Mouse (Mus musculus) midbrain, embryonic 12.5 days (tissue): ENCODE measurements around the gene Cnot2. TPM values are rescaled to one million over a fixed set of nuclear protein-coding genes. Genes with fewer than 3 reads are reported as not detected.
A peak's percentile ranks its signal among the peaks of the same experiment; 100 is the strongest.

Experiments
- ATAC-seq: fragments of 200-750 bp; cut with Nextera tagmentation; 2 replicates; pipeline ENCODE4 v1.8.0; 2017; ENCODE audit warnings: low read depth, moderate TSS enrichment, moderate library complexity; ENCODE audit not compliant: low FRiP score
- H3K27ac ChIP-seq: fragments of 300-500 bp; sonication (generic); replicated peaks from 2 replicates; pipeline ENCODE4 v1.5.1; 2016; ENCODE audit warnings: mild to moderate bottlenecking
- H3K27me3 ChIP-seq: fragments of 300-500 bp; sonication (generic); 2 replicates; pipeline ENCODE4 v1.6.1; 2016; ENCODE audit warnings: mild to moderate bottlenecking
- H3K36me3 ChIP-seq: fragments of 300-500 bp; sonication (generic); 2 replicates; pipeline ENCODE4 v1.6.1; 2016
- H3K4me1 ChIP-seq: fragments of 300-500 bp; sonication (generic); 2 replicates; pipeline ENCODE4 v1.6.1; 2016
- H3K4me2 ChIP-seq: fragments of 300-500 bp; sonication (generic); replicated peaks from 2 replicates; pipeline ENCODE4 v1.6.1; 2016; ENCODE audit warnings: mild to moderate bottlenecking, moderate library complexity
- H3K4me3 ChIP-seq: fragments of 300-500 bp; sonication (generic); 2 replicates; pipeline ENCODE4 v1.5.1; 2016; ENCODE audit warnings: mild to moderate bottlenecking
- H3K9ac ChIP-seq: fragments of 300-500 bp; sonication (generic); replicated peaks from 2 replicates; pipeline ENCODE4 v1.6.1; 2016; ENCODE audit warnings: mild to moderate bottlenecking, moderate library complexity
- H3K9me3 ChIP-seq: fragments of 300-500 bp; sonication (generic); 2 replicates; pipeline ENCODE4 v1.6.1; 2016; ENCODE audit warnings: mild to moderate bottlenecking
- WGBS: fragments of 180-500 bp; shearing (Covaris S2); methylation state at CpG from one replicate; pipeline ENCODE4 v1.1.7; 2016; 5-methylcytosine and 5-hydroxymethylcytosine counted together
- polyA plus RNA-seq: library from polyadenylated mRNA; unstranded; fragments of >200 nt; fragmentation: Nextera tagmentation; extraction: Ambion mirVana; gene quantifications from 2 replicates; pipeline ENCODE4 v1.2.1, GENCODE M21; 2016

Cnot2 gene
- polyA plus RNA-seq, 1 experiment from 2014 or later: 123 TPM

- Histone ChIP-seq H3K9ac (no peak overlapping the region), H3K27ac (no peak overlapping the region), H3K9me3 (no peaks in the 10 kb centered on the region), H3K4me2 (no peak overlapping the region), H3K4me3 (no peak overlapping the region), H3K27me3 (no peaks in the 10 kb centered on the region), H3K4me1 (peaks cover 12% of the 10 kb centered on the region; the same call in 1 of the 2 replicates), H3K36me3 (no peaks in the 10 kb centered on the region)
- WGBS: 59% methylated on average over 7 of the region's 7 CpGs
- no peak for ATAC-seq
Measured at GRCm38 (mm10) chr10:116513254-116513635, 68.1 kb downstream of the Cnot2 start.

DNA sequence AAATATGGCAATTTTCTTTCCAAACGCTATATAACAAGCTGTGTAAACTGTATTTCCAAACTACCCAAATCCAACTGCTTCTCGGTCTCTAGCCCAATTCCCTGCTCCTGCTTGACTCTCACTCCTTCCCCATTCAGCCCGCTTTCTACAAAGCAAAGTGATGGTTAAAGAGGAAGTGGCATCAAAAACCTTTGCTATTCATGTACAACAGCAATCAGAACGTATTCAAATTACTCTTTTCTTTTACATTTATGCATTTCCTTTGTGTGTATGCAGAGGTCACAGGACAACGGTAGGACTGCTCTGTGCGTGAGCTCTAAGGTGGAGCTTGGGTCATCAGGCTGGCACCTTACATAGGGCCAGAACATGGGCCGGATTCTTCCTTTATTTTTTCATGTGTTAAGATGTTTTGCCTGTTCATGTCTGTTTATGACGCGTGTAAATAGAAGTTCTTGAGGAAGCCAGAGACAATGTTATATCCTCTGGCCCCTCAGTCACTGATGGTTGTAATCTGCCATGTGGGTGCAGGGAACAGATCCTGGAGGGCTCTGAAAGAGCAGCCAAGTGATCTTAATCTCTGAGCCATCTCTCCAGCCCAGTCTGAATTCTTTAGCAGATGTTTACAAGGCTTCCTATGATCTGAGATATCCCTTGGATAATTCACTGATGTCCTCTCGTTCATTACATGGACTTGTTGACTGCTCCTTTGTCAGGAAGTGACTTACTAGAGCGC, 68.6 kb downstream of the Cnot2 start:
- WGBS: 86% methylated on average over 11 of the region's 11 CpGs
- no peaks in the 10 kb centered on the region for H3K9me3 ChIP-seq
- H3K4me2 ChIP-seq: no peak overlapping the region
- 0 out of 2 replicates have a peak, but pooled peaks have one; percentile 16 for ATAC-seq
- H3K4me3 ChIP-seq: no peak overlapping the region
- H3K27me3 ChIP-seq: no peaks in the 10 kb centered on the region
- no peak overlapping the region for H3K27ac ChIP-seq
- H3K4me1 ChIP-seq: peaks cover 10% of the 10 kb centered on the region; the same call in 1 of the 2 replicates
- H3K9ac ChIP-seq: no peak overlapping the region
- no peaks in the 10 kb centered on the region for H3K36me3 ChIP-seq

DNA sequence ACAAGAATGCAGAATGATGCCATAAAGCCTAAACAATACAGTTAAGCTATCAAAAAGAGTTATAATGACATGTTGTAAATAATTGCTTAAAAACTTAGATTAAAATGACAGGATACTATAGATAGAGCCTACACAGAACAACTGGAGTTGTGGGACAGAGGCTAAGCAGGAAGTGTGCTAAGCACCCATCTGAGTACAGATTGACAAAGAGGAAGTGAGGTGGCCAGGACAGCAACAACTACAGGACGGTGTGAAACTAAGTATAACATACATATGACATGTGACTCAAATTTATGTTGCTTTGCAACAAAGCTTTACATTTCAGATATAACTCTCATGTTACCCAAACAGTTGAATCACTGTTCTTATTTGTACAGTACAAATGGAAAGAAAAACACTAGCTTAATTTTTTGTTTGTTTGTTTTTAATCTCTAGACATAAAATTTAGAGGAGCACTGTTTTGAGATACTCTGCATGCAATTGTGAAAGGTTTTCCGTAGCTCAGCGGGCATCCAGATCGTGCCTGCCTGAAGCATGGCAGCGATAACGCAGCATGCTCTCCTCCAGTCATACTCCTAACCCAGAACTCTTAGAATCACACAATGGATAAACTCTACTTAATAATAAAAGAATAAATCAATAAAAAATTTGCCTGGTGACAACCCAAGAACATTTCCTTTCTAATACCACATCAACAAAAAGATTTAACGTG, 75.9 kb downstream of the Cnot2 start:
- Histone ChIP-seq H3K9me3 (no peaks in the 10 kb centered on the region), H3K27ac (no peak overlapping the region), H3K4me2 (no peak overlapping the region), H3K27me3 (no peaks in the 10 kb centered on the region), H3K4me1 (no peaks in the 10 kb centered on the region), H3K9ac (no peak overlapping the region), H3K36me3 (0 out of 2 replicates have a peak, but pooled peaks cover 1% of the 10 kb centered on the region), H3K4me3 (no peak overlapping the region)
- ATAC-seq: no peak
- 94% methylated on average over 7 of the region's 7 CpGs for WGBS

GRCm38 (mm10) chr10:116492768-116493167, 88.5 kb downstream of the Cnot2 start:
- no peak overlapping the region for H3K4me3 ChIP-seq
- ATAC-seq: no peak
- peaks cover 29% of the 10 kb centered on the region for H3K36me3 ChIP-seq

DNA sequence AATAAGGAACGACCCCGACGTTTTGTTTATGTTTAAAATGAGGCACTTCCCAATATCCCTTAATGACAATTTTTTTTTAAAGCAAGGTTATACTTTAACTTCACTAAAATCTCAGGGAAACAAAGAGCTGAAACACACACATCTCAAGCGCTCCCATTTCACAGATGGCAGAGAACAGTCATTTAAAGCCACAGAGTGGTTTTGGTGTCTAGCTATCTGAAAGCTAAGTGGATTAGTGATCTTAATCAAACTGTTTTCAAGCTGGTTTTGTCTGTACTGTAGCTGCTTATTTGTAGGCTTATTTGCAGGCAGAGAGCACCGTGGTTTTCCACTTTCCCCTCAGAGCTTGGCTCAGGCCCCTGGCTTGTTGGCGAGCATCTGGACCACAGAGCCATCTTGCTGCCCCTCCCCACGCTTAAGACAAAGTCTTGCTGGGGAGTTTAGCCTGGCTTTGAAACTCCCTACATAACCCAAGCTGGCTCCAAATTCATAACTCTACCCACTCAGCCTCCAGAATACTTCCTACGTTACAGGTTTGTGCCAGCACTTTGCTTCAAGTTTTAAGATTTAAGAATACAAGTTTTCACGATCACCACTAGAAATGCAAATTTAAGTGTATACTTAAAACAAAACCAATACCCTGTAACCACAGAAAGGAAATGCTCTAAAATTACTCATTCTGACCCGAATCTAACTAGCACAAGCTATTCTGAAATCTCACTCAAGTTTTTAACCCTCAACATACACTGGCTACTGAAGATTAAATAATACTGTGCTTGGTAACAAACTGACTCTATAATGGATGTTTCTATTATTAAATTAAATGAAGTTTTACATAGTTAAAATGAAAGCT, 94.2 kb downstream of the Cnot2 start:
- H3K36me3 ChIP-seq: peaks cover 27% of the 10 kb centered on the region
- H3K4me1 ChIP-seq: no peaks in the 10 kb centered on the region
- H3K9me3 ChIP-seq: no peaks in the 10 kb centered on the region
- H3K27ac ChIP-seq: no peak overlapping the region
- ATAC-seq: no peak
- no peak overlapping the region for H3K4me2 ChIP-seq
- H3K9ac ChIP-seq: no peak overlapping the region
- 95% methylated on average over 10 of the region's 10 CpGs for WGBS
- no peak overlapping the region for H3K4me3 ChIP-seq
- H3K27me3 ChIP-seq: no peaks in the 10 kb centered on the region

More at GRCm38 (mm10) chr10:116492768-116493167, 88.5 kb downstream of the Cnot2 start:
- H3K4me1 ChIP-seq: no peaks in the 10 kb centered on the region
- H3K9me3 ChIP-seq: no peaks in the 10 kb centered on the region
- no peak overlapping the region for H3K9ac ChIP-seq
- no peak overlapping the region for H3K27ac ChIP-seq
- no peaks in the 10 kb centered on the region for H3K27me3 ChIP-seq
- 93% methylated on average over 3 of the region's 3 CpGs for WGBS
- H3K4me2 ChIP-seq: no peak overlapping the region

DNA sequence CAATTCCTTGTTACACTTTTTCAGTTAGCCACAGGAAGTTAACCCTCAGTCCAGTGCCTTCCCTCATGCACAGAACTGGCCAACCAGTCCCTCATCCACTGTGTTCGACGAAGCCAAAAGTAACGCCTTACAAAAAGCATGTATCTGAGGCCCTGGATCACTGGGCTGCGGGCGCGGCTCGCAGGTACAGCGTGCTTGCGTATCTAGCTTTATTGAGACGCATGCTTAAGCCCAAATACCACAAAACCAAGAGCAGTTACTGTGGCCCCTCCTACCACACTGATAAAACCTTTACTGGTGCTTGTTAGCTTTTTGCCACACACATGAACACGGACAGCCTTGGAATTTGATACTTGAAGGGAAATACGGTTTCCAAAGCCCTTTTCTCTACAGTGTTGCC, 99.4 kb downstream of the Cnot2 start:
- Histone ChIP-seq H3K9ac (no peak overlapping the region), H3K27me3 (no peaks in the 10 kb centered on the region), H3K4me2 (no peak overlapping the region), H3K36me3 (peaks cover 27% of the 10 kb centered on the region), H3K27ac (no peak overlapping the region), H3K4me3 (no peak overlapping the region), H3K4me1 (no peaks in the 10 kb centered on the region), H3K9me3 (no peaks in the 10 kb centered on the region)
- no peak for ATAC-seq
- 96% methylated on average over 12 of the region's 12 CpGs for WGBS

DNA sequence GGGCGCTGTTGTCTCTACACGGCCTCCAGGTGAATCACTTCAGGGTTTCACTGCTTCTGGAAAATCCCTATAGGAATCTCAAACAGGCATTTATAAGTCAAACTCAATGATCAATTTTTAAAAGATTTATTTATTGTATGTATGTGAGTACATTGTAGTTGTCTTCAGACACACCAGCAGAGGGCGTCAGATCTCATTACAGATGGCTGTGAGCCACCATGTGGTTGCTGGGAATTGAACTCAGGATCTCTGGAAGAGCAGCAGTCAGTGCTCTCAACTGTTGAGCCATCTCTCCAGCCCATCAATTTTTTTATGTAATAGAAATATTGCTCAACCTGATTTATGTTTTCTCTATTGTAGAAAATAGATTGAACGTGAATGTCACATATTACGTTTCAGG, 100.3 kb downstream of the Cnot2 start:
- no peaks in the 10 kb centered on the region for H3K4me1 ChIP-seq
- no peak for ATAC-seq
- no peak overlapping the region for H3K27ac ChIP-seq
- H3K4me3 ChIP-seq: no peak overlapping the region
- H3K9me3 ChIP-seq: no peaks in the 10 kb centered on the region
- H3K36me3 ChIP-seq: peaks cover 24% of the 10 kb centered on the region
- H3K4me2 ChIP-seq: no peak overlapping the region
- no peak overlapping the region for H3K9ac ChIP-seq
- H3K27me3 ChIP-seq: no peaks in the 10 kb centered on the region
- WGBS: 94% methylated on average over 5 of the region's 5 CpGs

DNA sequence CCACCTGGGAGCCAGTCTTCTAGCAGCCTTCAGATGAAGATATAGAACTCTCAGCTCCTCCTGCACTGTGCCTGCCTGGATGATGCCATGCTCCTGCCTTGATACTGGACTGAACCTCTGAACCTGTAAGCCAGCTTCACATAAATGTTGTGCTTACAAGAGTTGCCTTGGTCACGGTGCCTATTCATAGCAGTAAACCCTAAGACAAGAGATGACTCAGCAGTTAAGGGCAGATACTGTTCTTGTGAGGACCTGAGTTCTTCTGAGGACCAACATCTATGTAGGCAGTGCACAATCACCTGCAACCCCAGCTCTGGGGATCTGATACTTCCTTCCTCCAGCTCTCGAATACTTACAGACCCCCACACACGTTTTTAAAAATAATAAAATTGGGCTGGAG, 104.8 kb downstream of the Cnot2 start:
- H3K9ac ChIP-seq: no peak overlapping the region
- 0 out of 2 replicates have a peak, but pooled peaks cover 3% of the 10 kb centered on the region for H3K36me3 ChIP-seq
- H3K27ac ChIP-seq: no peak overlapping the region
- no peak for ATAC-seq
- H3K9me3 ChIP-seq: no peaks in the 10 kb centered on the region
- H3K4me2 ChIP-seq: no peak overlapping the region
- no peak overlapping the region for H3K4me3 ChIP-seq
- 90% methylated on average over 3 of the region's 3 CpGs for WGBS
- peaks cover 3% of the 10 kb centered on the region; the same call in 1 of the 2 replicates for H3K27me3 ChIP-seq
- peaks cover 11% of the 10 kb centered on the region for H3K4me1 ChIP-seq

DNA sequence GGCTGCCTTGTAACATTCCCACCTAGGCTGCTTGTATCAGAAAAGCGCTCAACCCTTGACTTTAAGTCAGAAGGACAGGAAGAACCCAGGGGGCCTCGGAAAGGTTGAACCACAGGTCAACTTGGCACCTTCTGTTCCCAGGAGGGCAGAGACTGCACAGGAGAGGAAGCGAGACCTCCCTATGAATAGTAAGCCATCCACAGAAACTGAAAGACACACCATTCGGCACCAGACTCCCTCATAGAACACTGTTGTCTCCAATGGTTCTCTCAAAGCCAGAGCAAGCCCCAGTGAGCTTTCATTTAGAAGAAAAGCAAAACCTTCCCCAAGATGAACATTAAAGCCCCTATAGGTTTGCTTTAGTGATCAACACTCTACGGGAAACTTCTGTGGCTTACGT, 105.6 kb downstream of the Cnot2 start:
- H3K36me3 ChIP-seq: 0 out of 2 replicates have a peak, but pooled peaks cover 2% of the 10 kb centered on the region
- no peaks in the 10 kb centered on the region for H3K9me3 ChIP-seq
- H3K27ac ChIP-seq: no peak overlapping the region
- peaks cover 3% of the 10 kb centered on the region; the same call in 1 of the 2 replicates for H3K27me3 ChIP-seq
- no peak overlapping the region for H3K9ac ChIP-seq
- H3K4me2 ChIP-seq: no peak overlapping the region
- no peak overlapping the region for H3K4me3 ChIP-seq
- no peak for ATAC-seq
- WGBS: 81% methylated on average over 6 of the region's 6 CpGs
- peaks cover 12% of the 10 kb centered on the region for H3K4me1 ChIP-seq

GRCm38 (mm10) chr10:116473759-116474549, 107.4 kb downstream of the Cnot2 start, which contains the start of gene Kcnmb4:
Kcnmb4 (minus strand) TSS chr10:116473878.
- H3K9me3 ChIP-seq: no peaks in the 10 kb centered on the region
- peaks cover 3% of the 10 kb centered on the region; the same call in 1 of the 2 replicates for H3K27me3 ChIP-seq
- under 1% methylated on average over 91 of the region's 92 CpGs for WGBS
- H3K9ac ChIP-seq: peak within 1 kb of the TSS; percentile 80
- H3K4me2 ChIP-seq: peak within 1 kb of the TSS; percentile 90
- H3K36me3 ChIP-seq: no peaks in the 10 kb centered on the region
- H3K27ac ChIP-seq: peak within 1 kb of the TSS; percentile 80
- peak within 1 kb of the TSS; percentile 69 for H3K4me3 ChIP-seq
- ATAC-seq: peak; percentile 89
- H3K4me1 ChIP-seq: peaks cover 15% of the 10 kb centered on the region
